Mouse (Mus musculus): Measurements from ENCODE around the gene Plin3. TPM values are rescaled to one million over a fixed set of nuclear protein-coding genes. Genes with fewer than 3 reads are reported as not detected.

Gene Plin3
- polyA plus RNA-seq, 1 experiment from 2014 or later: 103 TPM

GRCm38 (mm10) chr17:56273482-56273881 lies 19.2 kb downstream of the Plin3 start:
- H3K4me1 ChIP-seq (ENCODE audit: control insufficient read depth, insufficient read depth, low read length): peaks cover 21% of the 10 kb centered on the region
- ATAC-seq (ENCODE audit: insufficient read depth, low FRiP score): no peak
- H3K9me3 ChIP-seq (replicated peaks; ENCODE audit: control insufficient read depth, low read length): no peaks in the 10 kb centered on the region
- no peaks in the 10 kb centered on the region for H3K27me3 ChIP-seq (ENCODE audit: control insufficient read depth, insufficient read depth, low read length)
- H3K27ac ChIP-seq (ENCODE audit: low read length): peak overlapping the region; percentile 55; the same call in 1 of the 2 replicates
- H3K9ac ChIP-seq (ENCODE audit: low read length): peak overlapping the region; percentile 55
- no peak overlapping the region for H3K4me2 ChIP-seq (ENCODE audit: low read depth, low read length)
- 87% methylated on average over 7 of the region's 7 CpGs for WGBS
- no peak overlapping the region for H3K4me3 ChIP-seq (replicated peaks; ENCODE audit: low read length)
- peaks cover 8% of the 10 kb centered on the region for H3K36me3 ChIP-seq (ENCODE audit: control insufficient read depth, insufficient read depth, low read length)

GRCm38 (mm10) chr17:56272644-56273043 lies 20.0 kb downstream of the Plin3 start:
- peaks cover 8% of the 10 kb centered on the region for H3K36me3 ChIP-seq (ENCODE audit: control insufficient read depth, insufficient read depth, low read length)
- H3K9ac ChIP-seq (ENCODE audit: low read length): peak overlapping the region; percentile 55
- H3K27ac ChIP-seq (ENCODE audit: low read length): peak overlapping the region; percentile 55; the same call in 1 of the 2 replicates
- no peak overlapping the region for H3K4me2 ChIP-seq (ENCODE audit: low read depth, low read length)
- H3K9me3 ChIP-seq (replicated peaks; ENCODE audit: control insufficient read depth, low read length): no peaks in the 10 kb centered on the region
- ATAC-seq (ENCODE audit: insufficient read depth, low FRiP score): no peak
- peaks cover 18% of the 10 kb centered on the region for H3K4me1 ChIP-seq (ENCODE audit: control insufficient read depth, insufficient read depth, low read length)
- H3K27me3 ChIP-seq (ENCODE audit: control insufficient read depth, insufficient read depth, low read length): no peaks in the 10 kb centered on the region
- H3K4me3 ChIP-seq (replicated peaks; ENCODE audit: low read length): no peak overlapping the region
- 64% methylated on average over 3 of the region's 3 CpGs for WGBS

- peaks cover 8% of the 10 kb centered on the region for H3K36me3 ChIP-seq (ENCODE audit: control insufficient read depth, insufficient read depth, low read length)
- H3K9me3 ChIP-seq (replicated peaks; ENCODE audit: control insufficient read depth, low read length): no peaks in the 10 kb centered on the region
- H3K27ac ChIP-seq (ENCODE audit: low read length): no peak overlapping the region
- H3K27me3 ChIP-seq (ENCODE audit: control insufficient read depth, insufficient read depth, low read length): no peaks in the 10 kb centered on the region
- 86% methylated on average over 12 of the region's 12 CpGs for WGBS
- H3K9ac ChIP-seq (ENCODE audit: low read length): no peak overlapping the region
- H3K4me2 ChIP-seq (ENCODE audit: low read depth, low read length): no peak overlapping the region
- ATAC-seq (ENCODE audit: insufficient read depth, low FRiP score): no peak
- H3K4me3 ChIP-seq (replicated peaks; ENCODE audit: low read length): no peak overlapping the region
- peaks cover 12% of the 10 kb centered on the region for H3K4me1 ChIP-seq (ENCODE audit: control insufficient read depth, insufficient read depth, low read length)
These were observed 20.9 kb downstream of the Plin3 start for GRCm38 (mm10) chr17:56271609-56272253.

- 71% methylated on average over 3 of the region's 3 CpGs for WGBS
- peak overlapping the region; percentile 90 for H3K27ac ChIP-seq (ENCODE audit: low read length)
- peak overlapping the region; percentile 62 for H3K4me2 ChIP-seq (ENCODE audit: low read depth, low read length)
- H3K4me3 ChIP-seq (replicated peaks; ENCODE audit: low read length): peak overlapping the region; percentile 52
- peaks cover 12% of the 10 kb centered on the region for H3K4me1 ChIP-seq (ENCODE audit: control insufficient read depth, insufficient read depth, low read length)
- no peaks in the 10 kb centered on the region for H3K27me3 ChIP-seq (ENCODE audit: control insufficient read depth, insufficient read depth, low read length)
- ATAC-seq (ENCODE audit: insufficient read depth, low FRiP score): no peak
- H3K36me3 ChIP-seq (ENCODE audit: control insufficient read depth, insufficient read depth, low read length): peaks cover 8% of the 10 kb centered on the region
- peak overlapping the region; percentile 60 for H3K9ac ChIP-seq (ENCODE audit: low read length)
- no peaks in the 10 kb centered on the region for H3K9me3 ChIP-seq (replicated peaks; ENCODE audit: control insufficient read depth, low read length)
These were observed 22.9 kb downstream of the Plin3 start for GRCm38 (mm10) chr17:56269741-56270140.

DNA sequence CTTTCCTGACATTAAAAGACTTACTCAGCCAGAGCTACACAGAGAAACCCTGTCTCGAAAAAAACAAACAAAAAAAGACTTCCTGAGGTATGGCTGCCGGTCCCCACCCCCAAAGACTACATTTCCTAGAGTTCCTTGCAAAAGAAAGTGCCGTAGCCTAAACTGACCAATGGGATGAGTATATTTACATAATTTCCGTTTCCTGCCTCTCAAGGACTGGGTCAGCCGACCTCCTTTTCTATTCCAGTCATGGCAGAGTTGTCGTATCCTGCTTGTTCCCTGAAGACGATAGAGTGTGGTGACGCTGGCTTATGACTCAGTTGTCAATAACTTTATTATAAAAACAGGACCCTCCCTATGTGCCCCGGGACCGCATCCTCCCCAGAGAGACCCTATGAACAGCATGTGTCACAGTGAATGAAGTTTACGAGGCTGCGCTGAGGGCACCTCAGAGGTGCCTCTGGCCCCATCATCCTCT lies 23.5 kb downstream of the Plin3 start:
- peak; percentile 87 for ATAC-seq (ENCODE audit: insufficient read depth, low FRiP score)
- WGBS: 19% methylated on average over 12 of the region's 12 CpGs
- Histone ChIP-seq H3K4me1 (ENCODE audit: control insufficient read depth, insufficient read depth, low read length) (peaks cover 12% of the 10 kb centered on the region), H3K27me3 (ENCODE audit: control insufficient read depth, insufficient read depth, low read length) (no peaks in the 10 kb centered on the region), H3K27ac (ENCODE audit: low read length) (peak overlapping the region; percentile 90), H3K9ac (ENCODE audit: low read length) (peak overlapping the region; percentile 60), H3K4me3 (replicated peaks; ENCODE audit: low read length) (peak overlapping the region; percentile 52), H3K4me2 (ENCODE audit: low read depth, low read length) (peak overlapping the region; percentile 62), H3K9me3 (replicated peaks; ENCODE audit: control insufficient read depth, low read length) (no peaks in the 10 kb centered on the region), H3K36me3 (ENCODE audit: control insufficient read depth, insufficient read depth, low read length) (peaks cover 8% of the 10 kb centered on the region)

- no peak overlapping the region for H3K4me3 ChIP-seq (replicated peaks; ENCODE audit: low read length)
- peaks cover 5% of the 10 kb centered on the region for H3K36me3 ChIP-seq (ENCODE audit: control insufficient read depth, insufficient read depth, low read length)
- no peak overlapping the region for H3K4me2 ChIP-seq (ENCODE audit: low read depth, low read length)
- H3K9ac ChIP-seq (ENCODE audit: low read length): no peak overlapping the region
- no peak for ATAC-seq (ENCODE audit: insufficient read depth, low FRiP score)
- no peaks in the 10 kb centered on the region for H3K27me3 ChIP-seq (ENCODE audit: control insufficient read depth, insufficient read depth, low read length)
- no peaks in the 10 kb centered on the region for H3K9me3 ChIP-seq (replicated peaks; ENCODE audit: control insufficient read depth, low read length)
- H3K27ac ChIP-seq (ENCODE audit: low read length): no peak overlapping the region
- 52% methylated on average over 3 of the region's 3 CpGs for WGBS
- 0 out of 2 replicates have a peak, but pooled peaks cover 3% of the 10 kb centered on the region for H3K4me1 ChIP-seq (ENCODE audit: control insufficient read depth, insufficient read depth, low read length)
These were observed 26.4 kb downstream of the Plin3 start for GRCm38 (mm10) chr17:56266271-56266670.

- WGBS: 83% methylated on average over 3 of the region's 3 CpGs
These were observed 26.8 kb downstream of the Plin3 start for GRCm38 (mm10) chr17:56265869-56266268.

DNA sequence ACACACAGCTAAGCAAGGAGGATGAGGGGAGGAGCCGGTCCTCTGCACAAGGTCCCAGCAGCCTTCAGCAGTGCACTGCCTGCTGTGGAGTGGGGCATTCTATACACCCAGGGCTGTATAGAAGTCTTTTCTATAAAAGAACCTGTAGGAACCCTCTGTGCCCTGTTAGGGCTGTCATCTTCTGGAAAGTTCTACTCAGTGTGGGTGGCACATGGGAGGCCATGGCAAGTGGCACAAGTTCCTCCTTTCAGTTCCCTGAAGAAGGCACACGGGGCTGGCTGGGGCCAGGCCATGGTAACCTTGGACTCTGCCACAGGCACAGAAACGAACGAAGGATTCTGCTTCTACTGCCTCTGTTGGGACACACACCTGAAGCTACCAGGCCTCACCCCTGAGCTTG lies 27.7 kb downstream of the Plin3 start:
- no peak for ATAC-seq (ENCODE audit: insufficient read depth, low FRiP score)
- H3K4me3 ChIP-seq (replicated peaks; ENCODE audit: low read length): no peak overlapping the region
- WGBS: 88% methylated on average over 4 of the region's 4 CpGs
- H3K36me3 ChIP-seq (ENCODE audit: control insufficient read depth, insufficient read depth, low read length): no peaks in the 10 kb centered on the region
- peaks cover 7% of the 10 kb centered on the region; the same call in 1 of the 2 replicates for H3K4me1 ChIP-seq (ENCODE audit: control insufficient read depth, insufficient read depth, low read length)
- H3K27ac ChIP-seq (ENCODE audit: low read length): no peak overlapping the region
- no peak overlapping the region for H3K4me2 ChIP-seq (ENCODE audit: low read depth, low read length)
- no peaks in the 10 kb centered on the region for H3K27me3 ChIP-seq (ENCODE audit: control insufficient read depth, insufficient read depth, low read length)
- H3K9me3 ChIP-seq (replicated peaks; ENCODE audit: control insufficient read depth, low read length): no peaks in the 10 kb centered on the region
- H3K9ac ChIP-seq (ENCODE audit: low read length): no peak overlapping the region

More at GRCm38 (mm10) chr17:56265869-56266268, 26.8 kb downstream of the Plin3 start:
- no peak overlapping the region for H3K4me3 ChIP-seq (replicated peaks; ENCODE audit: low read length)
- no peaks in the 10 kb centered on the region for H3K27me3 ChIP-seq (ENCODE audit: control insufficient read depth, insufficient read depth, low read length)
- no peak for ATAC-seq (ENCODE audit: insufficient read depth, low FRiP score)
- 0 out of 2 replicates have a peak, but pooled peaks cover 2% of the 10 kb centered on the region for H3K36me3 ChIP-seq (ENCODE audit: control insufficient read depth, insufficient read depth, low read length)
- no peak overlapping the region for H3K4me2 ChIP-seq (ENCODE audit: low read depth, low read length)
- no peaks in the 10 kb centered on the region for H3K9me3 ChIP-seq (replicated peaks; ENCODE audit: control insufficient read depth, low read length)
- no peak overlapping the region for H3K27ac ChIP-seq (ENCODE audit: low read length)
- 0 out of 2 replicates have a peak, but pooled peaks cover 3% of the 10 kb centered on the region for H3K4me1 ChIP-seq (ENCODE audit: control insufficient read depth, insufficient read depth, low read length)
- H3K9ac ChIP-seq (ENCODE audit: low read length): no peak overlapping the region

- Histone ChIP-seq H3K9ac (ENCODE audit: low read length) (no peak overlapping the region; the same call in 1 of the 2 replicates), H3K4me1 (ENCODE audit: control insufficient read depth, insufficient read depth, low read length) (peaks cover 16% of the 10 kb centered on the region), H3K9me3 (replicated peaks; ENCODE audit: control insufficient read depth, low read length) (no peaks in the 10 kb centered on the region), H3K4me3 (replicated peaks; ENCODE audit: low read length) (no peak overlapping the region), H3K27ac (ENCODE audit: low read length) (no peak overlapping the region), H3K36me3 (ENCODE audit: control insufficient read depth, insufficient read depth, low read length) (peaks cover 7% of the 10 kb centered on the region; the same call in 1 of the 2 replicates), H3K4me2 (ENCODE audit: low read depth, low read length) (no peak overlapping the region), H3K27me3 (ENCODE audit: control insufficient read depth, insufficient read depth, low read length) (no peaks in the 10 kb centered on the region)
- WGBS: 18% methylated on average over 8 of the region's 8 CpGs
- peak; percentile 67 for ATAC-seq (ENCODE audit: insufficient read depth, low FRiP score)
These were observed 28.7 kb downstream of the Plin3 start for GRCm38 (mm10) chr17:56264020-56264419.

Measured in stomach, embryonic 16.5 days (tissue).